Mouse (Mus musculus) cerebellum, postnatal 4 days (tissue): ENCODE data around the gene Ppp1ca.

Experiments used
- DNase-seq, 2 experiments: peaks; one replicate each; pipeline ENCODE4 v3.0.0; 2022; ENCODE audit warnings: low spot score in 2 of 2, mixed read lengths in 1 of 2

The Ppp1ca gene

DNA sequence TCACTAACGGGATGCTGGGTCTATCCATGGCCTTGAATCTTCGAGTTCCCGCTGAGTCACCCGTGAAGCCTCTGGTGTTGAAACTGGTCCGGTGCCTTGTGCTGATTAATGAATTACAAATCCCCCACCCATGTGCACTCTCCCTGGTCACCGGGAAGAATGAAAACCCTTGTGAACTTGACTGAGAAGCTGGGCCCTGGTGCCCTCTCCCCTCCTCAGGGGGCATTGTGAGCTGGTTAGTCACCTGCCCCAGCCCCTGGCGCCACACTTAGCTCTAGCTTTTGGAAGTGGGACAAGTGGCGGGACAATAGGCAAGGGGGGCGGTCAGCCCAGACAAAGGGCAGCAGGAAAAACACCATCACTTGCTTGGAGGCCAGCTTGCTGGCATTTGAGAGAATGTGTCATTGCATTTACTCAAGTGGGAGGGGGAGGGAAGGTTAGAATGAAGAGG is 21.7 kb downstream of the Ppp1ca start:
- no peak for DNase-seq

DNA sequence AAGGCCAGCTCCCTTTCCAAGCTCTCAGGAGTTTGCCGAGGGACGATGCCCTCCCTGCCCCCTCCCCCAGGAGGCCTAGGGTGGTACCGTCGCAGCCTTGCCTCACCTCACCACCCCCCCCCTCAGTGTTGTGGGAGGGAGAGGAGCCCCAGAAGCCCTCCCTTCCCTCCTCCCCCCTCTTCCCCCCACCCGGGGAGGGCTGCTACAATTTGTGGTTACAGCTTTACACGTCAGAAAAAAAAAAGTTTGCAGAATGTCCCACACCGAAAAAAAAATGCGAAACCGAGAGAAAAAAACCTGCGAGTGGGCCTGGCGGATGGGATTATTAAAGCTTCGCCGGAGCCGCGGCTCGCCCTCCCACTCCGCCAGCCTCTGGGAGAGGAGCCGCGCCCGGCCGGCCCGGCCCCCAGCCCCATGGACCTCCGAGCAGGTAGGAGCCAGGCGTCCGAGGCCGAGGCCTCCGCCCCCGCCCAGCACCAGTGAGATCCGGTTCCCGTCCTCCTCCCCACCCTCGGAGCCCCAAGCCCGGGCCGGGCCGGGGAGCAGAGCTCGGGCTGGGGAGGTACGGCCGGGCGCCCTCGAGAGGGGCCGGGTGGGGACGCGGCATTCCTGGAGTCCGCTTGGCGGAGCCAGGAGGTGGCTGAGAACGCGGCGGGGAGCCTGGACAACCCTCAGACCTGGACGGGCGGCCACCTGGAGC is 22.4 kb downstream of the Ppp1ca start, which contains the start of the genes Clcf1 and AC109138.7:
Clcf1 (plus strand) TSS at position 168 of the 700 bp plus-strand sequence.
AC109138.7 (plus strand) TSS at position 287 of the 700 bp plus-strand sequence.
- no peak for DNase-seq

DNA sequence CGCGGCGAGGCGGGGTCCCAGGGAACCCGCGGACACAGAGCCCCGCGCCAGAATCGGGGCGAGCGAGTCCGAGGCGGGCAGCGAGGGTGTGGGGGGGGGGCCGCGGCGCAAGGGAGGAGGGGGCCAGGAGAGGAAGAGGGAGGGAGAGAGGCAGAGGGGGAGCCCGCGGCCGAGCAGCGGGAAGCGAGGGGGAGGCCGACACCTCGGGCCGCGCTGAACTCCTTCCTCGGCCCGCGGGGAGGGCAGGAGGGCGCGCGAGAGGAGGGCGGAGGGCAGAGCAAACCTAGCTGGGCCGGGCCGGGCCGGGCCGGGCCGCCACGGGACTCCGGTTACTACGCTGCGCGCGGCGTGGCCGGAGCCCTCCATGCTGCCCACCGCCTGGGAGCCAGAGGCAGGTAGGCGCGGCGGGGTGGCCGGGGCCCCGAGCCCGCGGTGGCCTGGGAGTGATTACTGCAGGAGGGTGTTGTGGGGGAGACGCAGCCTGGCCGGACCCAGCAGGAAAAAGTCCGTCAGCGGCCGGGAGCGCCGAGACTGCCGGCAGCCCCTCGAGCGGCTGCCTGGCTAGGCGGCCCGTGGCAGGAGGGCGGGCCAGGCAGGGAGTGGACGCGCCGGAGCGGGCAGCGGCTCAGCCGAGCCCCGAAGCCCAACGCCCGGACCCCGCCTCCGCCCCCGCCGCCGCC is 23.0 kb downstream of the Ppp1ca start:
- DNase-seq: no peak

DNA sequence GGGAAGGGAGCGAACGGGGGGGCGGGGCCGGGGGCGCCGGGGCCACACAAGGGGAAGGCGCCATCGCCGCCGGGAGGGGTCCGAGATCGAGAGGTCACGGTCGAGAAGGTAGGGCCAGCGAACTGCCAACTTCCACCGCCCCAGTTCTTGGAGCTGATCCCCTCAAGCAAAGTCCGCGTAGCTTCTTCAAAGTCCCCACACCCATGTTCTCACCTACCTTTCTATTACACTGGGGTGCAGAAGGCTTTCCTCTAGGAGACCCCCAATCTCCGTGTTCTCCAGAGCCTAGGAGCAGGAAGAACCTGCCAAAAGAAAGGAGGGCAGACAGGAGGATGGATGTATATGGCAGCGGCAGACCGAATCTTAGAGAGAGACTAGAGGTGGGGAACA is 23.6 kb downstream of the Ppp1ca start:
- no peak for DNase-seq

DNA sequence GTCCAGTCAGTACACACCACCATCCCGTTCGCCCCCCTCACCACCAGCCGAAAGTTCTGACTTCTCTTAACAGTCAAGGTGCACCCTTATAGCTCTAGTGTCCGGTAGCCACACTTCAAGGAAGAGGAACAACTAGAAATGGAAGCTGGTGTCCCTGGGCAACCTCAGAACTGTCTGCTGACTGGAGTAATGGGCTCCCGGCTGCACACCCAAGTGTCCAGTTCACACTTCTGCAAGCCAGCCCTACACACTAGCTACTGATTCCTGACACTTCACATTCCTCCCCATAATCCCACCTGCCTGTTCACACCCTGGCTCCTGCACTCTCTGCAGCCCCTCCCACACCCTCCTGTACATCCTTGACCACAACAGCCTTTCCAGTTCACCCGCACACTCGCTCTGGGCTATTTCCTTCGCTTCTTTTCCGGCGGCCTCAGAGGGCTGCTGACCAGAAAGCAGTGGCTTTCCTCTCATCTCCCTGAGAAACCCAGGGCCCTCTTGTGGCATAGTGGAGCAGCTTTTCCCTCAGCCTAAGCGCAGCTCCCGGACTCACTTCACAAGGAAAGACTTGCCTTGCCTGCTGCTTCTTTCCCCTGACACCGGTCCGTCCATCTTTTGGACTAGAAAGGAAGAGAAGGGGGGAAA is 24.3 kb downstream of the Ppp1ca start:
- DNase-seq: peak in 1 of 2 experiments; percentile 35

GRCm38 (mm10) chr19:4217140-4217539 is 25.3 kb downstream of the Ppp1ca start:
- DNase-seq: no peak

- DNase-seq: no peak
Observed at GRCm38 (mm10) chr19:4217855-4218254, 26.0 kb downstream of the Ppp1ca start.

GRCm38 (mm10) chr19:4218293-4218692 is 26.4 kb downstream of the Ppp1ca start:
- no peak for DNase-seq

DNA sequence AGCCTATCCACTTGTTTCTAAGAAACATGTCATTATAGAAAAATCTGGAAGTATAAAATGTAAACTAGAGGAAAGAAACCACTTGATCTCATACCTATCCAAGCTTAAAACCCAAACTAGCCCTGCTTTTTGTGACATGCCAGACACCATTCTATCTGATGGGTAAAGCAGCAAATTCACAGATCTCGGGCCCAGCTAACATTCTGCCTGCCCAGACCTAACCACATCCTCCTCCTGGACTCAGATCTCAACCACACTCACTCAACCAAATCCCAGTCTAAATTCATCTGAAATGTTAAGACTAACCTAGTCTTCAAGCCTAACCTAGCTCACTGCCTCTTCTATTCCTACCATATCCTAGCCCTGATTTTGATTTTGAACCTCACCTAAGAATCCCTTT is 26.9 kb downstream of the Ppp1ca start:
- no peak for DNase-seq

GRCm38 (mm10) chr19:4219943-4220342 is 28.1 kb downstream of the Ppp1ca start:
- no peak for DNase-seq

GRCm38 (mm10) chr19:4220416-4220815 is 28.6 kb downstream of the Ppp1ca start:
- DNase-seq: peak in 1 of 2 experiments; percentile 55

DNA sequence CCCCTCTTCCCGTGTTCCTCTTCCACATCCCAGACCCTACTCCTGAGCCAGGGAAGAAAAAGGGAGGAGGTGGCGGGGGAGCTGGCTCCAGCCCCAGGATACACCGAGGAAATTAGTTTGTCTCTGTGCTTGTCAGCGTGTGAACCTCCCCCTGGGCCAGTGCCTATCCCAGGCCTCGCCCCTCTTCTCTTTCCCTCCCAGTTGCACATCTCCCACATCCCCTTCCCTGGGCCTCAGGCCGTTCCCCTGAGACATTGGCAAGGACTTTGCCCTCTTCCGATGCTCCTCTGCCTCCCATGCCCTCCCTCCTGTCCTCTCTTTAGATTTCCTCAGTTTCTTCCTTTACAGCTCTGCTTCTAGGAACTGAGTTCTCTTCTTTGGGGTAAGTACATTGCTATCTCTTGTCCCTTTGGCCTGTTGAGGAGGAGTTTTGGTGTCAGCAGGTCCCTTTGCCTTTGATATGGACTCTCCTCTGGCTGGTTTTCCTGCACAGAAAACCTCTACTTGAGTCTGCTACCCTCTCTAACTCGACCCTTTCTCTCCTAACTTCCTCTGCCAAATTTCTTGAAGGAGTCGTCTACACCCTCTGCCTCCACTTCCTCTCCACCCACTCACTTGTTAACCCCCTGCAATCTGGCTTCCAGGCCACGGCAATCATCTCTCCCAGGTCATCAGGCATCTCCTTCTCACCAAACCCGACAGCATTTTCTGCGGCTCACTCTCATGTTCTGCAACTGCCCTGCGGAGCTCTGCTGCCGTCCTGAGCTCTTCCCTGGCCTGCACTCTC is 29.3 kb downstream of the Ppp1ca start:
- no peak for DNase-seq

GRCm38 (mm10) chr19:4222165-4222564 is 30.3 kb downstream of the Ppp1ca start:
- DNase-seq: no peak

DNA sequence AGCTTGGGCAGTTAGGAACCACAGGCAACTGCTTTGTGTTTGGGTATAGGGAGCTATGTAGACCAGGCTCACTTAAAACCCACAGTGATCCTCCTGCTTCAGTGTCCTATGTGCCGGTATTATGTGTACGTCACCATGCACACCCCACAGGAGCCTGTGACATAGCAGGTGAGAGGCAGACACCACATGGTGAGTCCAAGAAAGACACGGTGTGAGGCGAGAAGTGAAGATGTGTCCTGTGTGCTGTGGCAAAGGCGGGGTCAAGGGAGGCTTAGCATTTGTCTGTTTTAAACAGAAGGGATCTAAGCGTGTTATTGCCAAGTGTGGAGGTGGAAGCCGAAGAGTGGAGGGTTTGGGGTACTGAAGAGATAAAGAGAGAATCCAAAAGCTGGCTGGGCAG is 34.9 kb downstream of the Ppp1ca start:
- no peak for DNase-seq

DNA sequence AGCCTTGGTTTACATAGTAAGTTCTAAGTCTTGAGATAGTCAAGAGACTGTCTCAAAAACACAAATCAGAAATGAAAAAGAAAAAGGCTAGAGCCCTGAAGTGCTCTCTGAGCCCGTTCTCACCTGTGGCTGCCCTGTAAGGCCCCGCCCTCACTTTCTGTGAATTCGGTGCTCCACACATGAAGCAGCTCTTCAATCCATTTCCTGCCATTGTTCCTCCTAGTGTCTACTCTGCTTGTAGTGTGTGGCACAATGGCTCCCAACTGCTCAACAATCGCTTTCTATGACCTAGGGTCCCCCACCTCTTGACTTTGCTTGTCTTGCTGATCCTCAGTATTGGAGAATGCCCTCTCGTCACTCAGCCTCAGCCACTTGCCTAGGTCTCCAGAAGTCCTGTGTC is 35.6 kb downstream of the Ppp1ca start:
- DNase-seq: no peak

- DNase-seq: peak in 1 of 2 experiments; percentile 74
Observed at GRCm38 (mm10) chr19:4227894-4228678, 36.2 kb downstream of the Ppp1ca start.

DNA sequence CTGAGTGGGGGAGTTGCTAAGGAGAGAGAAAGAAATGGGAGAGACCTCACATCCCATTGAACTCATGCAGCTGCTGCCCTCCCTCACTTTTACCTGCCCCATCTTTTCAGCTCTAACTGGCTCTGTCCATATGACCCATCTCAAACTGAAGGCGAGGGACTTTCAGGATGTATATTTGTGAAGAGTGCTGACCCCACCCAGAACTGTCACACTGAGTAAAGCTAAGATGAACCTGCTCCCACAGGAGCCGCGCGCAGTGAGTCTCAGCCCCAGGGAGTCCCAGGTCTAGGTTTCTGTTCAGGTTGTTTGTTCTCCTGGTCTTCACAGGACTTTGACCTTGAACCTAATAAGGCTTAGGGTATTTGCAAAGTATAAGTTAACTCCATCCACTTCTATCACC is 37.0 kb downstream of the Ppp1ca start:
- no peak for DNase-seq

DNA sequence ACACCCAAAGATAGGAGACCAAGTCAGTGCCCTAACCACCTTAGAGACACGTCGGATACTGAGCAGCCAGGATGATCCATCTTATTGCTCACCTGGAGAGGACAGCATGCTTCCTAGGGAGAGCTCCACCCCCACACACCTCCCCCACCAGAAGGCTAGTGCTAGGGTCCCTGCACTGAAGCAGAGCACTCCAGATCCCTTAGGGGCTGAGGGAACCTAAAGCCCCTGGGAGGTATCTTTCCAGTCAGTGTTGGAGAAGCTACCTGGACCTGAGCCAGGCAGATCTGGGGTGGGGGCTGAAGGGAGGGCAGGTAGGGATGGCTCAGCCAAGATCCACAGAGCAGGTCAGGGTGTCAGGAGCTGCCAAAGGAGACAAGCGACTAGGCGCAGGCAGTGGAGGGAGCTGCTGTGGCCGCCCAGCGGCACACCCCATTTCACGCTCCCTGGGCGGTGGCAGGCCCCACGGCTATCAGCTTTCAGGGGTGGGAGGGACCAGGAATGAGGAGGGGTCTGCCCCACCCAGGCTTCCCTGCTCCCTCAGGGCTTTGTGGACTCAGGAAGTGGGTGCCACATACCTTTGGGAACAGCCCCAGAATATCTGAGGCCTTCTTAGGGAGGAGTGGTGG is 37.7 kb downstream of the Ppp1ca start:
- no peak for DNase-seq

- no peak for DNase-seq
Observed at GRCm38 (mm10) chr19:4230415-4230814, 38.5 kb downstream of the Ppp1ca start.
